Mouse (Mus musculus) mature B cell (primary cell): ENCODE data around the gene Ifi202b.
"Not testable (repeated sequence)": the region's sequence is repeated elsewhere in the genome, so short reads cannot be mapped to it uniquely, and the experiment has no call there.

ENCODE experiments used
- in situ Hi-C: fragments of 300-500 bp; cut with MboI; formaldehyde crosslinking; loops from 2 replicates; pipeline ENCODE4 v1.14.3; 2019

Ifi202b gene

GRCm38 (mm10) chr1:173982694-173983305 is at the start of gene Ifi202b:
Gene Ifi202b (minus strand): TSS chr1:173982744.
- in situ Hi-C loops, result not testable (repeated sequence)

- in situ Hi-C loops, result no loop called here
Measured at GRCm38 (mm10) chr1:174031698-174032097, 49.2 kb upstream of the Ifi202b start, which contains the start of gene Ifi205. Gene Ifi205 (minus strand): TSS chr1:174031810.

GRCm38 (mm10) chr1:174007050-174007449 is 24.5 kb upstream of the Ifi202b start:
- in situ Hi-C loops, result not testable (repeated sequence)

- in situ Hi-C loops, result not testable (repeated sequence)
Measured at GRCm38 (mm10) chr1:174004352-174005109, 22.0 kb upstream of the Ifi202b start.

GRCm38 (mm10) chr1:173995003-173995402 is 12.5 kb upstream of the Ifi202b start:
- in situ Hi-C loops, result no loop called here

- in situ Hi-C loops, result not testable (repeated sequence)
Measured at GRCm38 (mm10) chr1:173981038-173981437, 1.5 kb downstream of the Ifi202b start.

- in situ Hi-C loops, result no loop called here
Measured at GRCm38 (mm10) chr1:173977622-173978021, 4.9 kb downstream of the Ifi202b start.

- in situ Hi-C loops, result no loop called here
Measured at GRCm38 (mm10) chr1:173973111-173973510, 9.4 kb downstream of the Ifi202b start.

GRCm38 (mm10) chr1:173961491-173961890 is 21.1 kb downstream of the Ifi202b start:
- in situ Hi-C loops, result not testable (repeated sequence)

- in situ Hi-C loops, result not testable (repeated sequence)
Measured at GRCm38 (mm10) chr1:173959998-173960397, 22.5 kb downstream of the Ifi202b start.

- in situ Hi-C loops, result not testable (repeated sequence)
Measured at GRCm38 (mm10) chr1:173955839-173956527, 26.6 kb downstream of the Ifi202b start.

GRCm38 (mm10) chr1:173955071-173955796 is 27.3 kb downstream of the Ifi202b start:
- in situ Hi-C loops, result no loop called here

GRCm38 (mm10) chr1:173953563-173953962 is 29.0 kb downstream of the Ifi202b start:
- in situ Hi-C loops, result no loop called here

GRCm38 (mm10) chr1:173949044-173949443 is 33.5 kb downstream of the Ifi202b start:
- in situ Hi-C loops, result not testable (repeated sequence)

- in situ Hi-C loops, result not testable (repeated sequence)
Measured at GRCm38 (mm10) chr1:173942780-173943066, 39.8 kb downstream of the Ifi202b start.

GRCm38 (mm10) chr1:173941924-173942779 is 40.4 kb downstream of the Ifi202b start, which contains the start of the genes Mndal and Ifi203:
Gene Mndal (minus strand): TSS chr1:173942491.
Gene Ifi203 (minus strand): TSS chr1:173942672.
- in situ Hi-C loops, result not testable (repeated sequence)

- in situ Hi-C loops, result not testable (repeated sequence)
Measured at GRCm38 (mm10) chr1:173941522-173941921, 41.0 kb downstream of the Ifi202b start.

GRCm38 (mm10) chr1:173919279-173919678 is 63.3 kb downstream of the Ifi202b start:
- in situ Hi-C loops, result not testable (repeated sequence)

- in situ Hi-C loops, result no loop called here
Measured at GRCm38 (mm10) chr1:173914559-173914958, 68.0 kb downstream of the Ifi202b start.

GRCm38 (mm10) chr1:173913256-173913791 is 69.2 kb downstream of the Ifi202b start:
- in situ Hi-C loops, result not testable (repeated sequence)
